Mouse (Mus musculus) forebrain, embryonic 11.5 days (tissue): ENCODE measurements around the gene Tmigd1. TPM values are rescaled to one million over a fixed set of nuclear protein-coding genes. Genes with fewer than 3 reads are reported as not detected.

Source experiments
- ATAC-seq: fragments of 200-750 bp; cut with Nextera tagmentation; replicated peaks from 2 replicates; pipeline ENCODE4 v1.8.0; 2017; ENCODE audit warnings: moderate TSS enrichment; ENCODE audit not compliant: low FRiP score
- DNase-seq: peaks from one replicate; pipeline ENCODE4 v3.0.0-alpha.2; 2017; ENCODE audit warnings: low spot score
- H3K27ac ChIP-seq: fragments of 300-500 bp; sonication (generic); 2 replicates; pipeline ENCODE4 v1.5.1; 2014; ENCODE audit warnings: low read depth, low read length
- H3K27me3 ChIP-seq: fragments of 300-500 bp; sonication (generic); 2 replicates; pipeline ENCODE4 v1.6.1; 2014; ENCODE audit warnings: mild to moderate bottlenecking, low read length, mixed read lengths; ENCODE audit not compliant: control insufficient read depth, insufficient read depth
- H3K36me3 ChIP-seq: fragments of 300-500 bp; sonication (generic); 2 replicates; pipeline ENCODE4 v1.6.1; 2014; ENCODE audit warnings: mild to moderate bottlenecking, low read length, moderate library complexity, mixed read lengths; ENCODE audit not compliant: control insufficient read depth, insufficient read depth
- H3K4me1 ChIP-seq: fragments of 300-500 bp; sonication (generic); replicated peaks from 2 replicates; pipeline ENCODE4 v1.6.1; 2014; ENCODE audit warnings: low read length, mixed read lengths; ENCODE audit not compliant: control insufficient read depth, insufficient read depth
- H3K4me2 ChIP-seq: fragments of 300-500 bp; sonication (generic); 2 replicates; pipeline ENCODE4 v1.6.1; 2014; ENCODE audit warnings: low read depth, mild to moderate bottlenecking, low read length, moderate library complexity, mixed read lengths; ENCODE audit not compliant: severe bottlenecking
- H3K4me3 ChIP-seq: fragments of 300-500 bp; sonication (generic); 2 replicates; pipeline ENCODE4 v1.5.1; 2014; ENCODE audit warnings: low read depth, low read length
- H3K9ac ChIP-seq: fragments of 300-500 bp; sonication (generic); 2 replicates; pipeline ENCODE4 v1.6.1; 2014; ENCODE audit warnings: low read length
- H3K9me3 ChIP-seq: fragments of 300-500 bp; sonication (generic); 2 replicates; pipeline ENCODE4 v1.6.1; 2016; ENCODE audit warnings: low read length, mixed read lengths; ENCODE audit not compliant: control insufficient read depth
- WGBS: fragments of 180-500 bp; shearing (Covaris S2); extraction: QIAGEN DNeasy Blood & Tissue Kit; methylation state at CpG from one replicate; pipeline ENCODE4 v1.1.7; 2014; 5-methylcytosine and 5-hydroxymethylcytosine counted together
- polyA plus RNA-seq: library from polyadenylated mRNA; unstranded; fragments of >200 nt; fragmentation: Nextera tagmentation; extraction: Ambion mirVana; gene quantifications from 2 replicates; pipeline ENCODE4 v1.2.1, GENCODE M21; 2014

Tmigd1 gene
- not detected in 2 replicates for polyA plus RNA-seq

- no peak within 1 kb of the TSS for H3K9ac ChIP-seq
Observed at GRCm38 (mm10) chr11:76901579-76902361, at the start of gene Tmigd1. Tmigd1 (plus strand) TSS chr11:76902159.

DNA sequence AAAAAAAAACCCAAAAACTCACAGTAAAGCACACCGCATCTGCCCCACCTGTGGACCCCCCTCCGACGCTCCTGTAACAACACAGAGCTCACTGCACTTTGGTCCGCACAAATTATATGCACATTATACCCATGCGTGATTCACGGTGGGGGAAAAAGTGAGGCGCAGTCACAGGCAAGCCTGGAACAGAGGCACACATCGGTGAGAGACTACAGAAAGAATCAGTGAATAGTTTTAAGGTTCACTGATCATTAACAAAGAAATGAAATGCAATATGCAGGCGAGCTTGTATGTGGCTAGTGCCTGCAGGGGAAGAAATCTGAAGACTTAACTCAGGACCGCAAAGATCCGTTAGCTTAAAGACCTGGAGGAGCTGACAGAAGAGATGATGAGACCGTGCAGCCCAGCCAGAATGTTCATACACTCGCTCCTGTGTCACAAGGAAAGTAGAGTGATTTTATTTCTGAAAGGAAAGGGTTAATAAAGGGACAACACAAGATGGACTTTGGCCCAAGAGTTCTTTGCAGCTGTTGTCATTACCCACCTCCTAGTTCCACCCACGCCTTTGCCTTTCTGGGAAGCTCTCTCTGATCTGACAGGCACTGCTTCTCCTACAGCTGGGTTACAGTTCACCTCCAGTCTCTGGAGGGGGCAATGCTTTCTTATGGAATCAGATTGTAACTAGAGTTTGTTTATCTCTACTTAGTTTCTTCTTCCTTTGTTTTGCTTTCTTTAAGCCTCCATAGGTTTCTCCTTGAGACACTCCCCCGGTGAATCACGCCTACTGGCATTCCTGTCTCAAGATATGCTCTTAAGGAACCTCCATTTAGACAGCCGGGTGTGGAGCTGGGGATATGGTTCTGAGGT is 47.3 kb upstream of the Tmigd1 start:
- ATAC-seq (no peak), DNase-seq (no peak)
- Histone ChIP-seq H3K27ac (no peak overlapping the region), H3K4me1 (peaks cover 5% of the 10 kb centered on the region; the same call in 1 of the 2 replicates), H3K27me3 (no peaks in the 10 kb centered on the region), H3K4me2 (no peak overlapping the region; the same call in 1 of the 2 replicates), H3K4me3 (no peak overlapping the region), H3K36me3 (no peaks in the 10 kb centered on the region), H3K9ac (no peak overlapping the region), H3K9me3 (no peaks in the 10 kb centered on the region)
- 44% methylated on average over 17 of the region's 17 CpGs for WGBS

More at GRCm38 (mm10) chr11:76901579-76902361, at the start of gene Tmigd1:
- H3K4me2 ChIP-seq = no peak within 1 kb of the TSS
- DNase-seq = no peak
- H3K4me1 ChIP-seq = no peaks in the 10 kb centered on the region
- no peak within 1 kb of the TSS for H3K4me3 ChIP-seq
- no peaks in the 10 kb centered on the region for H3K36me3 ChIP-seq
- H3K27me3 ChIP-seq = no peaks in the 10 kb centered on the region
- no peaks in the 10 kb centered on the region for H3K9me3 ChIP-seq
- H3K27ac ChIP-seq = no peak within 1 kb of the TSS
- no peak for ATAC-seq
- WGBS = 77% methylated on average over 7 of the region's 7 CpGs

GRCm38 (mm10) chr11:76856601-76857000 is 45.4 kb upstream of the Tmigd1 start:
- Histone ChIP-seq H3K27me3 (no peaks in the 10 kb centered on the region), H3K36me3 (no peaks in the 10 kb centered on the region), H3K4me1 (peaks cover 5% of the 10 kb centered on the region; the same call in 1 of the 2 replicates), H3K27ac (no peak overlapping the region), H3K9ac (no peak overlapping the region), H3K4me2 (no peak overlapping the region), H3K9me3 (no peaks in the 10 kb centered on the region), H3K4me3 (no peak overlapping the region)
- 86% methylated on average over 2 of the region's 2 CpGs for WGBS
- DNase-seq (no peak), ATAC-seq (no peak)

GRCm38 (mm10) chr11:76857111-76857510 is 44.8 kb upstream of the Tmigd1 start:
- ATAC-seq (no peak), DNase-seq (no peak)
- Histone ChIP-seq H3K36me3 (no peaks in the 10 kb centered on the region), H3K27me3 (no peaks in the 10 kb centered on the region), H3K4me2 (no peak overlapping the region), H3K4me3 (no peak overlapping the region), H3K9me3 (no peaks in the 10 kb centered on the region), H3K9ac (no peak overlapping the region), H3K27ac (no peak overlapping the region), H3K4me1 (peaks cover 5% of the 10 kb centered on the region; the same call in 1 of the 2 replicates)
- 87% methylated on average over 7 of the region's 7 CpGs for WGBS

GRCm38 (mm10) chr11:76858781-76859180 is 43.2 kb upstream of the Tmigd1 start:
- Histone ChIP-seq H3K27ac (no peak overlapping the region), H3K9ac (no peak overlapping the region), H3K4me1 (peaks cover 5% of the 10 kb centered on the region; the same call in 1 of the 2 replicates), H3K36me3 (no peaks in the 10 kb centered on the region), H3K4me3 (no peak overlapping the region), H3K9me3 (no peaks in the 10 kb centered on the region), H3K4me2 (no peak overlapping the region), H3K27me3 (no peaks in the 10 kb centered on the region)
- DNase-seq (no peak), ATAC-seq (no peak)
- 83% methylated on average over 5 of the region's 5 CpGs for WGBS

GRCm38 (mm10) chr11:76859261-76859660 is 42.7 kb upstream of the Tmigd1 start:
- WGBS = 77% methylated on average over 5 of the region's 5 CpGs
- H3K27me3 ChIP-seq = no peaks in the 10 kb centered on the region
- ATAC-seq = no peak
- H3K27ac ChIP-seq = no peak overlapping the region
- no peak overlapping the region for H3K9ac ChIP-seq
- no peaks in the 10 kb centered on the region for H3K36me3 ChIP-seq
- no peak overlapping the region for H3K4me2 ChIP-seq
- H3K4me3 ChIP-seq = no peak overlapping the region
- no peaks in the 10 kb centered on the region for H3K9me3 ChIP-seq
- H3K4me1 ChIP-seq = peaks cover 5% of the 10 kb centered on the region; the same call in 1 of the 2 replicates
- no peak for DNase-seq

DNA sequence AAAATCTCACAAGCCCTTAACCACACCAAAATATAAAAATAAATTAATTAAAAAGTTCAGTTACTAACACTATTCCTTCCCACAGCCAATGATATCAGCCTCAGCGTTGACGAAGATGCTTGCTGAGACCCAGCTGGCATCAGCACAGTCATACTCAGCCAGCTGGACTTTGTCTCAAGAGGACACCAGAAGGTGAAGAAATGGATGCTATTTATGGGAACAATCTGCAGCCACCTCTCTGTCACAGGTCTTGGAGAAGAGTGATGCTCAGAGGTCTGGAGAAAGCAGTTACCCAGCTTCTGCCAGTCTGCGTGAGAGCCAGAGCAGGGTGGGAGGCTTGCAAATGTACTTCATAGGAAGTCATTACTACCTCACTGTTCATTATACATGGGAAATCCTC is 40.8 kb upstream of the Tmigd1 start:
- Histone ChIP-seq H3K4me1 (no peaks in the 10 kb centered on the region), H3K27me3 (no peaks in the 10 kb centered on the region), H3K27ac (no peak overlapping the region), H3K36me3 (no peaks in the 10 kb centered on the region), H3K4me3 (no peak overlapping the region), H3K4me2 (no peak overlapping the region), H3K9ac (no peak overlapping the region), H3K9me3 (no peaks in the 10 kb centered on the region)
- ATAC-seq (no peak), DNase-seq (no peak)
- 98% methylated on average over 3 of the region's 3 CpGs for WGBS

GRCm38 (mm10) chr11:76872556-76873234 is 29.3 kb upstream of the Tmigd1 start:
- Histone ChIP-seq H3K4me3 (no peak overlapping the region), H3K4me1 (no peaks in the 10 kb centered on the region), H3K27ac (no peak overlapping the region), H3K36me3 (no peaks in the 10 kb centered on the region), H3K9ac (no peak overlapping the region), H3K4me2 (no peak overlapping the region), H3K27me3 (no peaks in the 10 kb centered on the region), H3K9me3 (no peaks in the 10 kb centered on the region)
- DNase-seq = peak; percentile 17
- WGBS = 59% methylated on average over 11 of the region's 11 CpGs
- no peak for ATAC-seq
